Mouse (Mus musculus) layer of hippocampus, postnatal 10 days (tissue): ENCODE measurements around the gene Snapc4. TPM values are rescaled to one million over a fixed set of nuclear protein-coding genes. Genes with fewer than 3 reads are reported as not detected.
"Not testable (repeated sequence)": the region's sequence is repeated elsewhere in the genome, so short reads cannot be mapped to it uniquely, and the experiment has no call there.

Source experiments
- DNase-seq, 2 experiments: peaks; one replicate each; pipeline ENCODE4 v3.0.0; 2021; ENCODE audit warnings: low spot score in 2 of 2
- total RNA-seq, 2 experiments: library from RNA; stranded (reverse); gene quantifications; 2 replicates each; pipeline ENCODE4 v1.2.3; 2021

Gene Snapc4
- total RNA-seq, 2 experiments from 2014 or later = 80.5 to 89.7 TPM

DNA sequence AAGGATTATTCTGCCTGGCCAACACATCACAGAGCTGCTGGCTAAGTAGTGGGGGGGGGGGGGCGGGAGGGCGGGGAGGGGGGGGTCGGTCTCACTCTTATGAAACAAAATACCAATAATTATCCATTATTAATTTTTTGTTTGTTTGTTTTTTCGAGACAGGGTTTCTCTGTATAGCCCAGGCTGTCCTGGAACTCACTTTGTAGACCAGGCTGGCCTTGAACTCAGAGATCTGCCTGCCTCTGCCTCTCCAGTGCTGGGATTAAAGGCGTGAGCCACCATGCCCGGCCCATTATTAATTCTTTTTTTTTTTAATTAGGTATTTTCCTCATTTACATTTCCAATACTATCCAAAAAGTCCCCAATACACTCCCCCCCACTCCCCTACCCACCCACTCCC, 418 bp upstream of the Snapc4 start:
- not testable (repeated sequence) for DNase-seq

DNA sequence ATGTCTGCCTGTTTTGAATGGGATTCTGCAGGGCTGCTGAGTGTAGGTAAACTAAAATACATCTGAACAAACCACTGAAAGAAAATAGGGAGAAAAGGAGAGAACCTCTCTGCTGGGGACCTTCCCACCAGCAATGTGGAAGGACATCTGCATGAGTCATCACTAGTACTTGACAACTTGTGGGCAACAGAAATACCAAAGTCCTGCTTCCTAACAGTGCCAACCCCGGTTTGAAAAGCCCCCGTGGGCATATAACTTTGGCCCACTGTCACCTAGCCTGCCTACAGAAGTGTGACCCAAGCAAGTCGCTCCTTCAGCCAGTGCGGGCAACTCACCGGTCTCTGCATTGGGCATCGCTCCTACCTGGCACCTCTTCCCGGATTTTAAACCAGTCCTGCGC, 8.1 kb downstream of the Snapc4 start:
- DNase-seq = no peak

DNA sequence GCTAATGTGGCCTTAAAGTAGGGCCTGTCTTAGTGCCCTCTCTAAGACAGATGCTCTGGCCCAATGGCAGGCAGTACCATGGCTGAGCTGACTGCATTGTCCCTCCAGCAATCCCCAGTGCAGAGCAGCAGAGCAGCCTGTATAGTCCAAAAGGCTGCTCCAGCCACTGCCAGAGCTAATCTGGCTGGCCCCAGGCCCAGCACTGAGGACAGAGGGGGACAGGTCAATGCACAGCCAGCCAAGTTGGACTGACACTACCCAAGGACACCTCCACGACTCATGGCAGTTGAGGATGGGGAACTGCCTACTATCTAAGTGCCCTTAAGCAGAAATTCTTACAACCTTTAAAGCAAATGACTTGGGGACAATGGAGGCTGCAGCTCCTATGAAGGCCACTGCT, 11.9 kb downstream of the Snapc4 start:
- DNase-seq = no peak

DNA sequence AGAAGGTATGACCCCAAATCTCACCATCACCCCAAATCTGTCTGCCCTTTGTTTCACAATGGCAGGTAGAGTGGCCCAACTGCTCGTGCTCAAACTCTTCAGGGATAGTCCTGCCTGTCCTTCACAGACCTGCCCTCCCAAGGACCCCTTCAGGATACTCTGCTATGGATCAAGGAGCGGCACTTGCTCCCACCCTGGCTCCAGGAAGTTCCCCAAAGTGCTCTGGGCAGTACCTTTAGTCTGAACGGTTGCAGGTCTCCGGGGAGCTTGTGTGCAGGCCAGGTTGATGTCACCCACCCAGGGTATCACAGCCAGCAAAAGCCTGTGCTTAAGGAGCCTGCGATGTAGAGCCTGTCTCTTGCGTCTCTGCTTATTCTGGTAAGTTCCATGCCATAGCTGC, 12.5 kb downstream of the Snapc4 start:
- DNase-seq = no peak

DNA sequence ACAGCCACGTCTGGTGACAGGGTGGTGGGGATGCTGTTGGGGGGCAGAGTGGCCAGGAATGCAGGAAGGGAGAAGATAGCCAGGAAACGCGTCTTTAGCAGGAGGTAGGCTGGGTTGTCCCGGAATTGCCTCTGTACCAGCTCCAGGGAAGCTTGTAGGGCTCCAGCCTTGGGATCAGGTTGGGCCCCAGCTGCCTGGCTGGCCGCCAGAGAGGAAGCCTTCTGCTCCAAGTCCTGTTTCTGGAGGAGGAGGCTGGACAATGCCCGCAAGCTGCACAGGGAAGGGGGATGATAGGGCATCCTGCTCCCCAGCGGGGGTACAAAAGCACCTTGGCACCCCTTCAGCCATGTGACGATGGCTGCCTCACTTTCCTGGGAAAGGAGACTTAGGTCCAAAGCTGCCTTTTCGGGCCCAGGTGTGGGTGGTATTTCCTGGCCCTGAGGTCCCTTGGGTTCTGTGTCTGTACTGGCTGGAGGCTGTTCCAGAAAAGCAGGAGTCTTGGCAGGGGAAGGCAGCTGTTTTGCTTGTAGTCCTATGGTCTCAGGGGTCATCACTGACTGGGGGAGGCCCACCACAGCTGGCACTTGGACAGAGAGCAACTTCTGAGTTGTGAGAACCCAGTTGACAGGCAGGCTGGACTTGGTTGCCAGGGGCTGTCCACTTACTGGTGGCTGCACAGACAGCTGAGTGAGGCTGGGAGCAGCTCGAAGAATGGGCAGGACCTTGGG, 15.6 kb downstream of the Snapc4 start:
- DNase-seq = peak in 1 of 2 experiments; percentile 60

DNA sequence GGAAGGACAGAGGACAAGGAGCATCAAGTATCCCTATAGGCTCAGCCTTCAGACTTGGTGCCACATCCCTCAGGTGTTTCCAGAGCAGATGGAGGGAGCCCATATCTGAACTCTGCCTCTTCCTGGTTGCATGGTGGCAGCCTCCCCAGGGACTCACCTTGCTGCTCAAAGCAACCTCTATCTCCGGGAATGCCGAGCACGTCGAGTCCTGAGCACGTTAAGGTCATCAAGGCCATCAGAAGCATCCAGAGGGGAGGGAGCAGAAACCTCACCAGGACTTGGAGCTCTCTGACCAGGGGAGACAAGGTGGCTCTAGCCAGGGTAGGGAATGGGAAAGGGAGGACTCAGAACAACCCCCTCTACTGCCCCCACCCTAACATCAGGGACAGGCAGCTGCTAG, 17.0 kb downstream of the Snapc4 start:
- DNase-seq = no peak

DNA sequence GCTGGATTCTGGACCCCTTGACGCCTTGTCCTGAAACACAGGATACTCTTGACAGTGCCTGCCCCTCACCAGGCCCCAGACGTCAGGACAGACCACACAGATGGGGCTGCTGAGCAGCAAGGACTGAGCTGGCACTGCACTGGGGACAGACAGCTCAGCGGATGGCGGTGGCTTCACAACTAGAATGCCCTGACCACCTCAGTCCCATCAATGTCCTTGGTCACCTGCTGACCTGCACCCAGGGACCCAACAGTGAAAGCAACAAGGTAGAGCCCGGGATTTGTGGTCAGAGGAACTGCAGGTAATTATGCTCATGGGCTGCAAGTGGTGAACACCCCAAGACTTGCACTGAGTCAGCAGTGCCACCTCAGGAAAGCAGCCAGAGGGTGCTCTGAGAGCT, 17.5 kb downstream of the Snapc4 start:
- DNase-seq = no peak

DNA sequence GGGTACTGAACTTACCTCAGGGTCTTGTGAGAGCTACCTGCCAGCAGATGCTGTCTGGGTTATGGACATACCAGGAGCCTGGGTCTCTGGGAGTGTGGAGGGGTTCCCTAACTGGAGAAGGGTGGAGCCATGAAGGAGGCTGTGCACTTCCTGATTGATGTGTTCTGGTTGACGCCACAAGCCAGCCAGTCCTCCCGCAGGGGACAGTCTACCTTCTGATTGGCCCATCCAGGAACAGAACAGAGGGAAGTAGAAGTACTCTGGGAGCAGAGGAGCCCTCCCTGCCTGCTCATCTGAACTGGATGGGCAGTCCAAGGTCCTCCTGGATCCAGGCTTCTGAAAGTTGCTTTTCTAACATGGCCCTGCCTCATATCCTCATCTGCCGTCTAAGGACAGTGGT, 19.7 kb downstream of the Snapc4 start, which contains the start of gene Card9:
Gene Card9 (minus strand): TSS at position 147 of the 400 bp plus-strand sequence.
- DNase-seq = no peak

DNA sequence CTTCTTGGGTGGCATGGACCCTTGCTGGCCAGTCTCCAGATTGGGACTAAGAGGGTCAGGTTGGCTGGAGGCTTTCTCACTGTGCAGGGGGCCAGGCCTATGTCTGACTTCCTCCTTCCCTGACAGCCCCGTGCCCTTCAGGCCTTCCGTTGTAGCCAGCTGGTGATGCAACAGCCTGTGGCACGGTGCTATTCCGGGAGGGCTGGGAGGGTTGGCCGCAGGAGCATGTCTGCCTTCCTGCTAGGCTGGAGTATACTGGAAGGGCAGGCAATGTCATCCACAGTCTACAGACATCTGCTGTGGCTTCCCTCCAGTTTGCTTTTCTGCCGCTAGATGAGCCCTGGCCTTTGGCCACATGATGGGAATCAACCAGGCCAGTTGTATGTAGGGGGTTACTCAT, 20.5 kb downstream of the Snapc4 start:
- no peak for DNase-seq

DNA sequence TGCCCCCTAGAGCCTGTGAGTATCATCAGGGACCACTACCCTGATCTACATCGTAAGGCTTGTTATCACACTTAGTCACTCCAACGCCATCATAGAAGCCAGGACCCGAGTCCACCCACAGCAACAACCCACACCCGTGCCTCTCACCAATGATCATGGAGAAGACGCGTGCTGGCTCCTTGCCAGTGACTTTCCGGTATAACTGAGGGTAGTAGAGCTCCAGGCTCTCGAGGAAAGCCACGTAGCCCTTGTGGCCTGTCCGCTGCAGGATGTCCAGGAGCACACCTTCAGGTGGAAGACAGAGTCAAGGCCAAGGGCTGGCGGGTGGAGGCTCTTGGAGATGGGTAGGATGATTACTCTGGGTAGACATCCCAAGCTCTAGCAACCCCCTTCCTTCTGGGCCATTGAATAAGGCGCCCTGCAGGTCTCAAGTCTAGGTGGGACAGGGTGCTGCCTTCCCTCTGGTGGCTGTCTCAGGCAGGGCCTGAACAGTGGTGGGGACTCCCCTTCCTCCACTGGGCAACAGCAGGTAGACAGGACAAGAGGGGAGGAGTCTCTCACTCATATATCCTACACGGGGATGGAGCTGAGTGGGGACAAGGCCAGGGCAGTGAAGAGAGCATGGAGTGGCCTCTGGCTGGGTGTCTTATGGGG, 21.7 kb downstream of the Snapc4 start:
- no peak for DNase-seq

DNA sequence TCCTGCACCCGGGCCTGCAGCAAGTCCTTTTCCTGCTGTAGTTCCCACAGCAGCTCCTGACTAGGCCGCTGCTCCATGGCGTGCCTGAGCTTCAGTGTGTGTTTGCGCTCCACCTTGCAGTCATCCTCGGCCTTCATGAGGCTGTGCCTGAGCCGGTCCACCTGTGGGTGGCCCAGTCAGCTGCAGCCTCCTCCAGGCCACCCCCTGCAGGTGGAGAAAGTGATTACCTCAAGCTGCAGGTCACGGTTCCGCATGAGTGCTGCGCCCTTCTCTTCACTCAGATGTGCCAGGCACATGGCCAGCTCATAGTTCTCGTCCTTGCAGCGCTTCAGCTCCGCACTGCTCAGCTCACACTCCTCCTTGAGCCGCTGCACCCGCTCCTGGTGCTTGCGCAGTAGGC, 23.0 kb downstream of the Snapc4 start:
- no peak for DNase-seq

DNA sequence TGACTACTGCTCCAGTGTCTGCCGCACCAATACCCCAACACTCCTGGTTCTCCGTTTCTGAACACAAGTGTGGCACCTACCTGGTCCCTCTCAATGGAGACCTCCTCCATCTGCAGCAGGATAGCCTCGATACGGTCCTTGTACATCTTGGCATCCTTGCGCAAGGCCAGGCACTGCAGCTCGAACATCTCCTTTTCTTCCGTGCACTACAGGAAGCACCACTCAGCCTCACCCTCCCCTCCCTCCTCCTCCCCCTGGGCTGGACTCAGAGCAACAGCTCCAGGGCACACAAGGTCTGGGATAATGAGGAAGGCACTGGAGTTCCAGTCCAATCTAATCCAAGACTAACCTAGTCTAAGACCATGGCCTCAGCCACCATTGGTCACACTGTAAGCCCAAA, 23.8 kb downstream of the Snapc4 start:
- DNase-seq = no peak

DNA sequence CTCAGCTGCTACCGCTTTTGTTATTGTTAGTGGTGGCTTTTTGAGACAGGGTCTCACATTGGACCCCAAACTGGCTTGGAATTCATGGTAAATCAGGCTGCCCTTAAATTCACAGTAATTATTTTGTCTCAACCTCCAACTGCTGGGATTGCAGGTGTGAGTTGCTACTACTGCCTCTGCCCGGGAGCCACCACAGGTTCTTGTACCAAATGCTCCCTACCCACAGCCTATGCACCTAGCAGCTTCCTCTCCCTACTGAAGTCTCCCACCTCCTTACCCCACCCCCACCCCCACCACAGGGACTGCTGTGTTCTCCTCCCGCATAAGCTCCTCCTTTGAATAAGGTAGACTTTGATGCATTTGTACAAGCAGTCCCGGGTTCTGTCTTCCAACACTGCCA, 24.2 kb downstream of the Snapc4 start:
- no peak for DNase-seq

DNA sequence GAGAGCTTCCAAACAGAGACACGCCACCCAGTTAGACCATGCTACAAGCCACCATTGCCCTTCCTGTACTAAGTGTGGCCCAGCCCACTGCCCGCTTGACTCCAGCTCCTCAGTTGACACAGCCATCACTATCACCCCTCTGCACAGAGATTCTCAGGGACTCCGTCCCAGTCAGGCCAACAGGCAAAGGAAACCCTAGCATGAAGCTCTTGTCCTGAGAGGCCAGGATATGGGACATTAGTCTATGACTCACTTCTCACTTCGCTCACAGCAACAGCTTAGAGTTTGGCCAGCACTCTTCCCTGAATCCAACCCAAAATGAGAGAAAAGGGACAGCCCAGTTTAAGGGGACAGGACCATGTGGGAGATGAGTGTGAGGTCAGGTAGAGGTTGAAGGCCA, 26.1 kb downstream of the Snapc4 start:
- DNase-seq = no peak

DNA sequence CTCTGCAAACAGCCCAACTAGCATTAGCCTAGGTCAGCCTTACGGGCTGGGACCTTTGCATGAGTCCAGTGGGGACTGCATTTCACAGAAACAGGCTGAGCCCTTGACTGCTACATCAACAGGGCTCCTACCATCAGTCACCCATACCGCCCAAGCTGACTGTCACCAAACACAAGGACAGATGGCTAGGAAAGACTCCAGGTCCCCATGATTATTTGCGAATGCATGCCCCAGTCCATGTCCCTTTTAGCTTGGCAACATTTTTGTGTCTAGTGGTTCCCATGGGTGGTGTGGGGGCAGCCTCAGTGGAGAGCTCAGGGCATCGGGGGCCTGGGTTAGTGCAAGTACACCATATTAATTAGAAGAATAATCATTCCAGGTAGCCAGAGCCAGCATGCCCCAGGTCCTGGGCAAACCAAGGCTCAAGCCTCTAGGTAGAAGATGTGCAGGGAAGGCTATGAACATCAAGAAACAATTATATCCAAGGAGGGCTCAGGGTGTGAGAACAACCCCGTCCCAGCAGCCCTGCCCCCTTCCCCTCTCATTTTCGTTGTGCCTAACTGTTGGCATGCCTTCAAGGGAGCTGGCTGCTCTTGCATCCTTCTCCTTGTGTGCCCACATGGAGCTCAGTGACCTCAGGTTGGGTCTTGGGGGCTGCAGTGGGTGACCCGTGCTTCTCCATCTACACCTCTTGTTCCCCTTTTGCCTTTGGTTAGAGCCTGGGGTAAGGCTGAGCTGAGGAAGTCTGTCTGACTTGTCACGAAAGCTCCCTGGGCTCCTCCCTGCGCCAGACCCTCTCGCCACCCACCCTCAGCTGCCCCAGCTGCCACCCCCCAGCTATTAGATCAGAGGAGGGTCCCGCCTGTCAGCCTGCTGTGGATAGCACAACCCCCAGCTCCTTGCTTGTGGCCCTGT, 27.1 kb downstream of the Snapc4 start:
- peak in 1 of 2 experiments; percentile 19 for DNase-seq

DNA sequence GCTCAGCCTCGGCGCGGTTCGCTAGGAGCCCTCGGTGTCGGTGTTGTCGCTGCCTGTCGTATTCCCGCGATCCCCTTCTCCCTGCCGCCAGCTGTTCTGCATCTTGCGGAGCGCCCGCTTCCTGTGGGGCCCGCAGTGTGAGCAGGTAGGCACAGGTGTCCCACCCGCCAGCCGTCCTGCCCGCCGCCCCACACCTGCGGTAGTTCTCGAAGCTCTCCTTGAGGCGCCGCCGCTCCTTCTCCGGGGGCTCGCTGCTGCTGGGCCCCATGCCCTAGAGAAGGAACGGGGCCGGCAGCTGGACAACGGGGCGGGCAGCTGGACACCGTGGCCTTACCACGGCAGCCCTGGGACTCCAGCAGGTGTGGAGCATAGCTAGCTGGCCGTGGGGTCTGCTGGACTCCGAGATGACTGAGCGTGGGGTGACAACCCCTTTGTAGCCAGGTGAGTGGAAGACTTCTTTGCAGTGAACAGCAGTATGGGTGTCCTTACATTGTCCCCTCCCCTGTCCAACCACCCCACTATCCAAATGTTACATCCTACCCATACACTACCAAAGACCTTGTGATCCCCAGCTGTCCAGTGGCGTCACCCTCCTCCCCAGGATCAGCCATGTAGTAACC, 28.1 kb downstream of the Snapc4 start:
- peak in 1 of 2 experiments; percentile 57 for DNase-seq

DNA sequence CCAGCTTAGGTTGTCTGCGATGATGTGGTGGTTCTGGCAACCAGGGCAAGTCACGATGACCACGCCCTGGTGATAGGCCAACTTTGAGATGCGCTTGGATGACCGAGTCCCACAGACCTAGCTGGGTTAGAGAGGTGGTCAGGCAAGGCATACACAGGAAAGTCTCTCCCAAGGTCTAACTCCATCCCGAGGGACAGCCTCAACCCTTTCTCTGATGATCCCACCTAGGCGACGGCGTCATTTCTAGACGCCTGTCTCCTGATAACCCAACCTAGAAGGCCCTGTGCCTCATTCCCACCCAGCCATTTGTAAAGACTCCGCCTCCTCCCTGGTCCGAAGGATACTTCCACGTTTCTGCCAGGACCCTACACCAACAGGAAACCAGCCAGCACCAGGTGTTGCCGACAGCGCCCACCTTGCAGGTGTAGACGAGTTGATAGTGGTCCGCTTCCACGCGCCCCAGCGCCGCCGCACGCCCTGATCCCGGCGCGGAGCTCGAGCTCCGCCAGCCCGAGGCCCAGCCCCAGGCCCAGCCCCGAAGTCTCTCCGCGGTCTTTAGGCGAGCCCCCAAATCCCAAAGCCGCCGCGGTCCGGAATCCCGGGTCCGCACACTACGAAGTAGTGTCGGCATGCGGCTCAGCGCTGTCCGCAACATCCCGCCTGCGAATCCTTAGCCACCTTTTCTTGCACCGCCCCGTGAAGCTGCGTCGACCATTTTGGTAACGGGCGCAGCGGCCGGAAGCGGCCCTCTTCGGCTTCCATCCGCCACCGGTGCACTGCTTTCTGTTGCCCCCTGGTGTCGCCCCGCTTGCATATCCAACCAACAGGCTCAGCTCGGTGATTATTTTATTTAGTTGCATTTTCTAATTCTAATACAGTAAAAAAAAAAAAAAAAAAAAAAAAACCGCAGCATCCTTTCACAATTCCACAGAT, 28.8 kb downstream of the Snapc4 start, which contains the start of gene Dnlz:
Gene Dnlz (minus strand): TSS at position 753 of the 933 bp plus-strand sequence.
- DNase-seq = peak; percentile 94 to 97

DNA sequence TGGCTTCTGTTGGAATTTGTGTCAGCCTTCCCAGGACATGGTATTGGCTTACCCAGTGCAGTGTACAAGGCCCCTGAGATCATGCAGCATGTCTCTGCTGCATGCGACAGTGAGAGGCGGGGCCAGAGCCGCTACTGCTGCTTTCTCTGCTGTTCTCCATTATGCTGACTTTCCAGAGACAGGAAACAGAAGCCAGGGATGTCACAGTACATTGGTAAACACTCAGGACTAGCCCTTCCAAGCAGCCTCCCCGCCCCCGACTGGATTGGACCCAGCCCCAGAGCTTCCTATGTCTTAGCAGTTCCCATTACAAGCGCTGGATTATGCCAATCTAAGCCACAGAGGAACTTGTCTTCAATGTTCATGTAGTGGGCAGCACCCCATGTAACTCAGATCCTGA, 32.2 kb downstream of the Snapc4 start:
- no peak for DNase-seq

DNA sequence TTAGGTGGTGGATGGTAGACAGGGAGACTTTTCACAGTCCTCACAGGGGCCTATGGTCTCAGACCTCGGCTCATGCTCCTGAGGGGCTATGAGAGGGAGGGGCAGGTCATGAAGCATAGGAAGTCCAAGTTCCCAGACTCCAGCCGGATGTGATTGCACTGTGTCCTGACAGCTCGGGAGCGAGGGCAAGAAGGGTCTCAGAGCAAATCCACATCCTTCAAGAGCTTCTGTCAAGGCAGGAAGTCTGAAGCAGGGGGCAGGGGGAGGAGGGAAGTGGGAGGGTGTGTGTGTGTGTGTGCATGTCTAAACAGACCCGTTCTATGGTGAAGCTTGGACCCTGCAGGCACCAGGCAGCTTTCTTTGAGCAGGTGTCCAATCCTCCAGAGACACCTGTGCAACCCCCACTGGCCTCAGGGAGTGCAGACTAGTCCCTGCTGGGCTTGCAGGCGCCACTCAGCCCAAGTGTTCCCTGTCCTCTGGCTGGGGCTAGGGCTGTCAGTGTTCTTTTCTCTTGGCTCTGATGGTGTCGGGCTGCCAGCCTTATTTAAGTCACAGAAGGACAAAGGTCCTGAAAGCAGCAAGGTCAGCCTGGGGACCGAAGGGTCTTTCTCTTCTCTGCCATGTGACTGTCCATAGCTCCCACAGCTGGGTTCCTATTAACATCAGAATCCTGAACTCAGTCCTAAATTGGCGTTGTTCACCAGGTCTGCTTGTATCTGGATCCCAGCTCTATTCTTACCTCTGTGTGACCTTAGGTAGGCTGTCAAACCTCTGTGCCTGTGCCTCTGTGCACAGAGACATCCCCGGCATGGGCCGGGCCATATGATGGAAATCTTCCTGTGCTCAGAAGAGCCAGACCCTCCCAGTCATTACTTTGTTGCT, 37.6 kb downstream of the Snapc4 start:
- no peak for DNase-seq
